Mouse (Mus musculus): ENCODE measurements at regions not wholly inside any gene's neighbourhood (a gene's known extent, or its start where the extent isn't known, plus 50 kb on each side); places are given as distances from the start of the nearest gene placed in this dataset.
A peak's percentile ranks its signal among the peaks of the same experiment; 100 is the strongest.

- DNase-seq (ENCODE audit: low spot score), result no peak
Measured at GRCm38 (mm10) chr6:117000951-117001725, 167.2 kb upstream of the Cxcl12 start.

- no peak for DNase-seq (ENCODE audit: low spot score)
Measured at GRCm38 (mm10) chr6:117012621-117013020, 155.7 kb upstream of the Cxcl12 start.

- DNase-seq (ENCODE audit: low spot score), result peak; percentile 49
Measured at GRCm38 (mm10) chr6:117015461-117015860, 152.9 kb upstream of the Cxcl12 start.

- DNase-seq (ENCODE audit: low spot score), result no peak
Measured at GRCm38 (mm10) chr6:117021851-117022250, 146.5 kb upstream of the Cxcl12 start.

DNA sequence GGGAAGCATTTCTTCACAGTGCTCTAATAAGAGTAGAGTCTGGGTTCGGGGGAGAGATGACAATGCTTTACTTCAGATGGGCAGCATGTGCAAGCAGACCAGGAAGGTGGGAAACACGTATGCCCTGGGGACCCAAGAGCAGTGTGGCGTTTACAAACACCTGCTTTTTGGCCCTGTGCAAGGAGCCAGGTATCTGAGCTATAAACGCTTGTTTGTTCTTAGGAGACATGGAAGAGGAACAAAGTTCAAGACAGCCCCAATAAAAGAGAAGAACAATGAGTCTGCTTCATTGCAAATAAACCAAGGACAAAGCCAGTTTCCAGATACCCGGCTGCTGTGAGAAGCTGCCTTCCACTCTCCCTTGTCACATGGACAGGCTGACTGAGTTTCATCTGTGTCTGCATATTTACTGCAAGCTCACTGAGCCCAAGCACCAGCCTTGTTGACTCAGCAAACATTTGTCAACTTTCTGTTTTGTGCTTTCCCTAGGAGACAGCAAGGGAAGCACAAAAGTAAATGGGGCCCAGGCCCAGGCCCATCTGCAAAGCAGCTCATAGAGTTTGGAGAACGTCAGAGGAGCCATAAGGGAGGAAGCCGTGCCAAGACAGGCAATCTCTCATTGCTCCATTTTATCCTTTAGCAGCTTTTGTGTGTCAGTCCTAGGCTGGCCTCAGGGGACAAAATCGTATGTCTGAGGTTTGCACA, 136.1 kb upstream of the Cxcl12 start:
- DNase-seq (ENCODE audit: low spot score), result no peak

GRCm38 (mm10) chr6:117043744-117044143, 124.6 kb upstream of the Cxcl12 start:
- DNase-seq (ENCODE audit: low spot score), result no peak

GRCm38 (mm10) chr6:117049459-117050010, 118.8 kb upstream of the Cxcl12 start:
- DNase-seq (ENCODE audit: low spot score), result no peak

- peak; percentile 60 for DNase-seq (ENCODE audit: low spot score)
Measured at GRCm38 (mm10) chr6:117060688-117061087, 107.6 kb upstream of the Cxcl12 start.

DNA sequence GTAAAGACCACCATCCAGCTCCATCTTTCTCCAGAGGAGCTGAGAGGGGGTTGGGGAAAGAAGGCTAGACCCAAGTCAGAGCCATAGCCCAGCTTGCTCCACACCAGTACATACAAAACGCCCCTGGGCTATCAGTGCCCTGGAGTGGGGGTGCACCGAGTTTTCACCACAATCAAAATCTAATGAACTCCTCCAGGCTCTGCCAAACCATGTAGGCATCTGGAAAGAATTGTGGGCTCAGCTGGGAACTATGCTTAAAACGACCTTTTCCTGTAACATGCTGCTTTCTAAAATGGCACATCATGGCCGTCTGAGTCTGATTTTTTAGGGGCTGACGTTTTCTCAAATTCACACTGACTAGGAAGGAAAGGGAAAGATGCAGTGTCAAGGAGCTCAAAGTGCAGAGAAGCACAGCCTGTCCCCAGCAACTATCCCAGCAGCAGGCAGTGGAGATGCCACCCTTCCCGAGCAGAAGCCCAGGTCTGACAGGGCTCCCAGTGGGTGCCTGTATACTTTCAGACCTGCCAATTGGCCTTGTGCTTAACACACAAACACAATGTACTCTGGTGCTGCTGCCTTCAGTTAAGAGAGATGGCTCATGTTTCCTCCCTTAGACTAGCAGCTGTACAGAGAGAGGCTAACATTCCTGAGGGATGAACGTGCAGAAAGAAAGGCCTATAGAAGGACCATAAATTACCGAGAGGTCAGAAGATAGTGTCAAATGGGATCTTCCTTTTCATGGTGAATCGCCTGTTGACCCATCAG, 100.6 kb upstream of the Cxcl12 start:
- no peak for DNase-seq (ENCODE audit: low spot score)

GRCm38 (mm10) chr6:117071311-117071710, 97.0 kb upstream of the Cxcl12 start:
- DNase-seq (ENCODE audit: low spot score), result peak; percentile 47

DNA sequence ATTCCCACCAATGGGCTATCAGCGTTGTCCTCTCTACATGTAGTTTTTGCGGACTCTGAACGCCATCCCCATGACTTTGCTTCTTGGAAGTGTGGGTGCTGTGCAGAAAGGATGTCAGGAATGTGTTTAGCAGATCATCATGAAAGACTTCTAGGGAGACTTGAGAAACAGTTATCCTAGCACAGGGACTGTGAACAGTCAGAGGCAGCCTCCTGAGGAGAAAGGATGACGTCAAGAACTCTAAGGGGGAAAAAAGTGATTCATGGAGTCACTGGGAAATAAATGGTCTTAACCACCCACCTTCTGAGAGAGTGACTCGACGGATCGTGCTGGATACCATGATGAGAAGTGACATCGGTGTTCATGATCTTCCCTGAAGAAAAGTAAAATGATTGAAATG, 96.5 kb upstream of the Cxcl12 start:
- DNase-seq (ENCODE audit: low spot score), result no peak

DNA sequence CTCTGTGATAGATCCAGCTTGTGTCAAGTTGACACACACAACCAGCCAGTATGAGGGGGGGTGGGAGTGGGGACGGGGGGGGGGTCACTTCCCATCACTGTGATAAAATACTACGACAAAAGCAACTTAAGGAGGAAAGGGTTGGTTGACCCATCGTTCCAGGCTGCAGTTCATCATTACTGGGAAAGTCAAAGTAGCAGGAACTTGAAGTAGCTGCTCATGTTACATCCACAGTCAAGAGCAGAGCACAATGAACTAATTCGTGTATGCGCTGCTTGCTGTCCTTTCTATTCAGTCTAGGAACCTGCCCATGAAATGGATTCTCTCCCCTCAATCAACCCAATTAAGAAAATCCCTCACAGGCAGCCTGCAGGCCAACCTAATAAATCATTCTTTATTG, 88.8 kb upstream of the Cxcl12 start:
- no peak for DNase-seq (ENCODE audit: low spot score)

DNA sequence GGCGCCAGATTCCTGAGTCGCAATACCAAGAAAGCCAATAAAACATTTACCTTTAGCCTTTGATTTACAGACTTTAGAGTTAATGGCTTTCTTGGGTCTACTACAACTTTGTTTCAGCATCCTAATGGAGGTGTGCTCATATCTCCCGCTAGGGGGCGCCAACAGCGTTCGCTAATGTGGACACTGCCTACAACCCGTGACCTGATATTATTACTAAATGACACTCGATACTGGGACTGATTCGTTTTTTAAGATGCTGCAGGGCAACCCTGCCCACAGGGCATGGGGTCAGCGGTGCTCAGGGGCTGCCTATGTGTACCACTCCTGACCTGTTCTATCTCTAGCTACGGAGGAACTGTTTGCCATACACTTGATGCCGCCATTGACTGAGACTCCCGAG, 87.4 kb upstream of the Cxcl12 start:
- DNase-seq (ENCODE audit: low spot score), result no peak

- DNase-seq (ENCODE audit: low spot score), result no peak
Measured at GRCm38 (mm10) chr6:117084211-117084610, 84.1 kb upstream of the Cxcl12 start.

GRCm38 (mm10) chr6:117084833-117085500, 83.4 kb upstream of the Cxcl12 start:
- DNase-seq (ENCODE audit: low spot score), result no peak

- no peak for DNase-seq (ENCODE audit: low spot score)
Measured at GRCm38 (mm10) chr6:117094742-117095141, 73.6 kb upstream of the Cxcl12 start.

DNA sequence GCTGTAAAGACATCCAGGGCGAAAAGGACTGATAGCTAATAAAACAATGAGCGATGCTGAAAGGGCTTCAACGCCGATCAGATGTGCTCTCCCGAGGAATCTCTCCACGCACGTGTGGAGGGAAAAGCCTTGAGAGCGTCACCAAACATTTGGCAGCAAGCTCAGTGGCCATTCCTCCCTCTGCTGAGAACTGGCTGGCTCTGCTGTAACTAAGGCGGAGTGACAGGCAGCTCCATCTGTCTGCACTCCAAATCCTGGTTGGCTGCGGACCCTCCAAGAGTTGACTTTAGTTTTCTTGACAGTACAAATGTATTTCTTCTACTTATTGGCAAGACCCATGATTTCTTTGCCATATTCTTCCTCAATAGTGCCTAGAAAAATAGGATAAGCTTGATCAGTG, 68.5 kb upstream of the Cxcl12 start:
- DNase-seq (ENCODE audit: low spot score), result no peak

DNA sequence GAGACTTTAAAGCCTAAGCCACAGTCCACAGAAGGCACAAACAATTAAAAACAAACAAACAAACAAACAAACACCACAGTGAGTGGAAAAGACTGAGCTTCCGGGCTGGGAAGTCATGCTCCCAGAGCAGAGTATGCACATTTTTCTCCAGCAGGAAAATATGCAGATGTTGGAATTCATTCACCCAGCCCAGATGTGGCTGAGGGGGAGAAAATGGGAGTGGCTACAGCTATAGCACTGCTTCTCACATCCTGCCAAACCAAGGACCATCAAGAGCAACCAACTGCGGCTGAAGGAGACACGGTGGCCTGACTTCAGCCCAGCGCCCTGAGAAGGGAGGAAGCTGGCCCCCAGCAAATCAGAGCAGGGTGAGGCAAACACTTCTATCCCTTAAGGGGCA, 65.6 kb upstream of the Cxcl12 start:
- DNase-seq (ENCODE audit: low spot score), result no peak

DNA sequence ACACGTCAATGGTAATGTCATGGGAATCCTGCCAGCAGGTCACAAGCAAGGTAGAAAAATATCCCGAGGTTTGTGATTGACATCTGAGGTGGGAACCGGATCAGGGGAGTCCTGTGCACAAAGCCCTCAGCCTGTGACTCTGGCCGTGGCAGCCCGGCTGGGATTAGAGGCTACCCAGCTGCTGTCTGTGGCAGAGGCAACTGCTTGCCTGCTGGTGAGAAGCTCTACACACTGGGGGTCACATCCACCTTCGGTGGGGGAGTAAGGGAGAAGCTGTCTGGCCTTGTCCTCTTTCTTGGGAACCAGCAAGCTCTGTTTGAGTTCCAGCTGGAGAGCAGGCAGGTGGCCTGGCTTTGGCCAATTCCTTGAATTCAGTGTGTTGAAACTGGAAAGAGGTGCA, 64.3 kb upstream of the Cxcl12 start:
- no peak for DNase-seq (ENCODE audit: low spot score)

- DNase-seq (ENCODE audit: low spot score), result no peak
Measured at GRCm38 (mm10) chr6:117104463-117104862, 63.9 kb upstream of the Cxcl12 start.

DNA sequence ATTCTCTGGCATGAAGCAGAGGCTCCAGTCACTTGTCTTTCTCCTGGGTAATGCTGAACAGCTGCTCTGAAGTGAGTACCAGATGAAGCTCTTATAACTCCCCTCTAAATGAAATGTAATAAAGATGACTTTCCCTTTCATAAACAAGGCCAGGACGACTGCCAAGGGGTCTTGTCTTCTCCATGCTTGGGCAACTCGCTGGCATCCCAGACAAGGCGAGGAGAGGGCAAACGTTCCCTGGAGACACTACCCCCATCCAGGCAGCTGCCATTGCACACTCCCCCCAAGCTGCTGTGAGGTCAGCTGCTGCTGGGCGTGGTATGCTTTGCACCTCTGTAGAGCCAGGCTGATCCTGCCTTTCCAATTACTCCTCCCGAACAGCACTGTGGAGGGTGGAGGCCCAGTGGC, 63.1 kb upstream of the Cxcl12 start:
- no peak for DNase-seq (ENCODE audit: low spot score)

DNA sequence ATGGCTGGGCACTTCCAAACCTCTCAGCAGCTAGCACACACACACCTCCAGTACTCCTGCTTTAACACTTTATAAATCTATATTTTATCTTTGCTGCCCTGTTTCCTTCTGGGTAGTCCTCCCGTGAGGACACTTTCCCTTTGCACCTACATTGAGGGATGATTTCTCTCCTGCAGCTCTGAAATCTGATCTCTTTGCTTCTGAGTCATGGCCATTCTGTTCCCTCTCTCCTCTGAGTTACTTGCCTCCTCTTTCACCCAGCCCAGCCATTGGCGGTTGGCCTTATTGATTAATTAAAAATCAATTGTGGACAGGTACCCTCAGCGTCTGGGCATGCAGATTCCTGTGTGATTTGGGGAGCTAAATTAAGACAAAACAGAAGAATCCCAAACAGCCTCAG, 58.0 kb upstream of the Cxcl12 start:
- no peak for DNase-seq (ENCODE audit: low spot score)
